Mouse (Mus musculus) frontal cortex, postnatal 14 days (tissue): ENCODE results near the gene Ctnna3.

ENCODE experiments used
- DNase-seq, 2 experiments: peaks; one replicate each; pipeline ENCODE4 v3.0.0; 2022; ENCODE audit warnings: low spot score in 2 of 2

The Ctnna3 gene

GRCm38 (mm10) chr10:63488346-63488745 lies 58.4 kb downstream of the Ctnna3 start:
- DNase-seq = no peak

DNA sequence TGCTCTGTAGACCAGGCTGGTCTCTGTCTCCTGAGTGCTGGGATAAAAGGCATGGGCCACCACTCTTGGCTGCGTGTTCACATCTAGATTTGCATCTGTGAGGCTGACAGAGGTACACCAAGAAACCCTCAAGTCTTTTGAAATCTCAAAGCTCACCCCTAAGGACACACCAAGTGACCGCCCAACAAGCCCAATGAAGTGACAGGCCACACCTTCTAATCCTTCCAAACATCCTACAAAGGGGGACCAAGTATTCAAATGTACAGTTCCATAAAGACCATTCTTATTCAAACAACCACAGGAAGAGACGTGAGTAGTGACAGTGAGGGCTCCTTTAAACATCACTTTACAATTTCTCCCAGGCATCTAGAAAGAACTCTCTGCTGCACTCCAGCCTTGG lies 94.1 kb downstream of the Ctnna3 start:
- DNase-seq = no peak

DNA sequence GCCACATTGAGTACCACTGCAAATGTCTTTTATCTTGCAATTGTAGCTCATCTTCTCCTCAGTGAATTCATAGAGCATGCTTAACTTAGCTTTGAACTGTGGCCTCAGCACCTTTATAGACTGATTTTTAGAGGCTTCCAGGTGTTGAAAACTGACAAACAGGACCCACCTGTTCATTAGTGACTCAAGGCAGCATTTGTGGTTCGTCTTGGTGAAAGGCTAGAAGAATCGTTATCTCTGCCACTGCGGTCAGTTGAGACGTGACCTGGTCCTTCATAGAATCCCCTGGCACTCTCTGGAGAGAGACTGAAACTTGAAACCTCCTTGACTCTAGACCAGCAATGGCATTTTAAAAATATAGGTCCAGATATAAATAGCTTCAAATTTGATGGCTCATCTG lies 96.1 kb downstream of the Ctnna3 start:
- DNase-seq = no peak

DNA sequence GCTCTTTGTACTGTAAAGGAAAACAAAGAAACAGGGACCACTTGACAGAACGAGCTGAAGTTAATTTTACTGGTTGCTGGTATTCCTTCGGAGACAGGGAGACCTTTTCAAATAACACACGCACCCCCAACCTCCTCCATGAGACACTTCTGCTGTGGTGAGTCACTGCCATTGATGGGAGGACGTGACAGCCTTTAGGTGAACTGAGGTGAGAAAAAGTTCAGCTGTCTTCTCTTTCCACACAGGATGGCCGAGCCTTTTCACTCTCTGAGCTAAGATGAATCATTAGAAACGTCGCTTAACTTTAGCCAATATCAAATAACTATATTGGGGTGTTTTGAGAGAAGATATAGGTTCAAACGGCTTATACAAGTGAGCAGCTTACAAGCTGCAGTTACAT lies 102.5 kb downstream of the Ctnna3 start:
- no peak for DNase-seq

DNA sequence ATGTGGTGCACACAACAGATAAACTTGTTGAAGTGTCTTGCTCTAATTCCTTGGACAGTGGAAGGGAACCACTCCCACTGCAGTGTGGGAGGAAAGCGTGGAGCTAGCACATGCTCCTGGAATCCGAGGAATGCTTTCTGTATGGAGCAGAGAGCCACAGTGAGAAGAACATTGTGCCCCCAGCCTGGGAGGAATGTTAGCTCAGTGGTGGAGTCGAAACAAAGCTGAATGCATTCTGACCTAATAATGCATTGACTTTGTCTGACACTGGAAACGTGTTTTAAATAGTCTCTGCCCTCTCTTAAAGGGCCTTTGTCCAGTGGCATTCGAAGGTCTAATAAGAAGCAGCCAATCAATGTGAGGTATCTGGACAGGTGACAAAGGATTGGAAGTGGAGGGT lies 111.9 kb downstream of the Ctnna3 start:
- no peak for DNase-seq

- DNase-seq = no peak
Measured at GRCm38 (mm10) chr10:63542493-63542892, 112.6 kb downstream of the Ctnna3 start.

DNA sequence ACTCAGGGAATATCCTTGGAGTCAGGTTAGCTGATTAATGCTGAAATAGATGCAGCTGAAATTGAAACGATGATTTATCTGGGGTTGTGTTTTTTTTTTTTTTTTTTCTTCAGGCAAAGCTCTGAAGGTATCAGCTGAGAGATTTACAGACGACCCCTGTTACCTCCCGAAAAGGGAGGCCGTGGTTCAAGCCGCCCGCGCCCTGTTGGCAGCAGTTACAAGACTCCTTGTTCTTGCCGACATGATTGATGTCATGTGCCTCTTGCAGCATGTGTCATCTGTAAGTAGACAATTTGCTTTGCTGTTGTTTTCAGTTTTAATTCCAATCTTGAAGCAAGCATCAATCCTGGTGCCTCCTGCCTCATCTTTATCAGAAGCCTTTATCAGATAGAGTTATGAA lies 136.8 kb downstream of the Ctnna3 start:
- DNase-seq = no peak

DNA sequence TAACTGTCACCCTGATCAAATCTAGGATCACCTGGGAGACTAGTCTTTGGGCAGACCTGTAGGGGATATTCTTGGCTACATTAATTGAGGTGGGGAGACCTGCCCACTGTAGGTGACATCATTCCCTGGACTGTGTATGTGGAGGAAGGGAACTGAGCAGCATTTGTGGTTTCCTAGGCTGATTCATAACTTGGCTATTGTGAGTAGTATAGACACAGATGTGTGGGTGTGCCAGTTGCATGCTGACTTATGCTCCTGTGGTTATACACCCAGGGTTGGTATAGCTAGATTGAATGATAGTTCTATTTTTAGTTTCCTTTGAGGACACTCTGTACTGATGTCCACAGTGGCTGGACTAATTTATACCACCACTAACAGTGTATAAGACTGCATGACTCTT lies 141.7 kb downstream of the Ctnna3 start:
- DNase-seq = no peak

DNA sequence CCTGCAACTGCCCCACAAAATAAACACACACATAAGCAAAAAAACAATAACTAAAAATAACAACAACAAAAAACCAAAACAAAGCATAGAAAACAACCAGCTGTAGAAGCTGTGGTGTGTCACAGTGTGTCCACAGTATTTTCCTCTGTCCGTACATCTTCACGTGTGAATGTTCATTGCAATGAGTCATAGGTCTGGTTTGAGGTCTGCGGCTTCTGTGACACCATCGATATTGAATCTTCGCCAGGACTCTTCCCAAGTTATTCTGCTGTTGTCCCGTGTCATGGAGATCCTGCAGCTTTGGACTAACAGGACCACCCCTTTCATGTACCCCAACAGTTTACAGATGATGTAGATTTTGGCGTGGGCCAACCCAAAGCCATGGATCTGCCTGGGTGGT lies 143.0 kb downstream of the Ctnna3 start:
- DNase-seq = no peak

DNA sequence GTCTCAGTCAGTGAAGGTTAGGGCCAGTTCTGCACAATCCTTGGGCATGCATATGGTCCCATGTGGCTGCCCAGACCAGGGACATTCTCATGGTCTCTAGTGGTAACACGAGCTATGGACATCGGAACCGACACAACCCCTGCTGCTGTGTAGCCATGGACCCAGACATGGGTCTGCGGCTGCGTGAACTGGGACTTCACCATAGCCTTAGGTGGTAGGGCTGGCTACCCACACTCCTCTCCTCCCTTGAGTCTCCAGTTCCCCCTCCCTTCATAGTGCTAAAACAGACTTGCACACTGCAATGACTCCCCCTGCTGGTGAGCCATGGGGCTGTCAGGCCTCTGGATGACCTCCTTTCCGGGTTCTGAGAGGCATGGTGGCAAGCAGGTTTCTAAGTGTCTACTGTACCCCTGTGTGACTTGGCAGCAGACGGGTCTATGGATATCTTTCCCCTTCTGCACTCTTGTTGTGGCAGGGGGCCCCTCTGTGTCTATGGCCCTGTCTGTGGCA lies 144.3 kb downstream of the Ctnna3 start:
- no peak for DNase-seq

GRCm38 (mm10) chr10:63582608-63583007 lies 152.7 kb downstream of the Ctnna3 start:
- peak; percentile 65 to 89 for DNase-seq

GRCm38 (mm10) chr10:63583798-63584374 lies 154.0 kb downstream of the Ctnna3 start:
- no peak for DNase-seq

DNA sequence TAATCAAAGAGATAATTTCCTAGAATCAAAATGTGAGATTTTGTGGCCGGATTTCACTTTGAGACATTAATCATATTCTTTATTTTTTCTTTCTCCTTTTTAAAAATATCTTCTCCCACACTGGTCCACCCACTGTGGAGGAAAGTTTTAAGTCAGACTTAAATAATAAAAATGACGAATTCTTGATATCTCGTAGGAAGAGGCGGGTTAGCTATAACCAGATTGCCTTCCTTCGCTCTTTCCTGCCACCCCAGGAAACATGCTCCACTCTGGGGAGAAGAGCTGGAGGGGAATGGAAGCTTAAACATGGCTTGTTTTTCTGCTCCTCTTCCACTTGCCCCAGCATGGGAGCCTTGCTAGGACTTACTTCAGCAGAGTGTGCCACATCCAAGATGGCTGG lies 169.5 kb downstream of the Ctnna3 start:
- no peak for DNase-seq

- DNase-seq = no peak
Measured at GRCm38 (mm10) chr10:63601206-63601605, 171.3 kb downstream of the Ctnna3 start.

DNA sequence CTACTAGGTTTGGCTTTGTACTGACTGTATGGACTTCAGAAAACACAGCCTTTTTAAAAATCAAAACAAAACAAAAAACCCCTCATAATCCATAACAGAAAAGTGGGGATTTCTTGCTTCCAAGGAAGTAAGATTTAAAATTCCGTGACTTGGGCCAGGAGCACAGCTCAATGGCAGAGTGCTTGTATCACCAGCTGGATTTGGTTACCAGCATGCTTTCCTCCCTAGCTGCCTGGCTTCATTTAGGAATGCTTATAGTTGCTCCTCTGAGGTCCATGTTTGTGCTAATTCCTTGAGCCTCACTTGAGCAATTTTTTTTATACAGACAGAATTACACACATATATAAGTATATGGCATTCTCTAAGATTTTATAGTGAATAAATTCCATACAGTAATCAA lies 198.6 kb downstream of the Ctnna3 start:
- no peak for DNase-seq

DNA sequence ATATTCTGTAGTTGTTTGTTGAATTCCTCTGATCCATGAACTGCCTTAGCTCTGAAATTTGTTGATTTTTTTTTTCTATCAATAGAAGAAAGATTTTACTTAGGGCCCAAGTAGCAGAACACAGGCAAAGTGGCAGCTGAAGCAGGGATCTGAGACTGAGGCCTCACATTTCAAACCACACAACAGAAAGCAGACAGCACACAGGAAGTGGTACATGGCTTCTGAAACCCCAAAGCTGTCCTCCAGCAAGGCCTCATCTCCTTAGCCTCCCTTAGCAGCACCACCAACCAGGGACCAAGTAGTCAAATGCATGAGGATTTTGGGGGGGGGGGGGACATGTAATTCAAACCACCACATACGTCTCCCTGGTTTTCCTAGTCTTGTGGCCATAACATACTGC lies 204.0 kb downstream of the Ctnna3 start:
- no peak for DNase-seq

DNA sequence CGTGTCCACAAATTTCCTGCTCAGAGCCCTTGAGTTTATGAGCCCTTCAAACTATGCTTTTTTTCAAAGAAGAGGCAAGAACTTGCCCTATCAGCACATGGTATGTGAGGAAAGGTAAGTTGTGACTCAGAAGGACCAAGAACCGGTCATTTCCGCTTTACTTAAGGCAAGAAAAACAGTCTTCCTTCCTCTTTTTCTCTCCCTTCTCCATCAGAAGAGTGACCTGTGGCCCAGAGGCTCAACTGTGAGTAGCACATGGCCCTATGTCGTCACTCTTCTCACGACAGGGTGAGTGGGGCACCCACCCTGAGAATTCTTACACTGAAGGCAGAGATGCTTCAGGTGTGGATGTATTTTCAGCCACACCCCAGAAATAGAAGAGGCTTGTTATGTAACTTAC lies 208.1 kb downstream of the Ctnna3 start:
- no peak for DNase-seq

- DNase-seq = no peak
Measured at GRCm38 (mm10) chr10:63647300-63647699, 217.4 kb downstream of the Ctnna3 start.

- no peak for DNase-seq
Measured at GRCm38 (mm10) chr10:63650307-63650706, 220.4 kb downstream of the Ctnna3 start.

GRCm38 (mm10) chr10:63652887-63653286 lies 223.0 kb downstream of the Ctnna3 start:
- DNase-seq = no peak

DNA sequence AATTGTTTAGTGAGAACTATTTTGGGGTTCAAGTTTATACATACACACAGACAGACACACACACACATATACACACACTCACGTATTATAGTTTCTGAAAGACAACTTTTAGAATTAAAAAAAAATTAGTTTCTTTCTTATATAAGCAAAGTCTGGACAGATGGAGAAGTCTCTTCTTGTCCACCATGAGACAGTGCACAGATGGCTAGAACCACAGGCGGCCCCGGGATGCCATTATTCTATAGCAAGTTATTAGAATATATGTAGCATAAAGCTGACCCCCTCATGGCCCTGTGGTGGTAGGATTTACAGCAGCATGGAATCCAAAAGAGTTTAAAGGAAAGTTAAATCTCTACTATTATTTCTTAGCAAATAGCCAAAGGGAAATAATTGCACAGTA lies 223.7 kb downstream of the Ctnna3 start:
- DNase-seq = no peak

- no peak for DNase-seq
Measured at GRCm38 (mm10) chr10:63654560-63654959, 224.7 kb downstream of the Ctnna3 start.

- DNase-seq = no peak
Measured at GRCm38 (mm10) chr10:63676343-63676742, 246.4 kb downstream of the Ctnna3 start.

- DNase-seq = no peak
Measured at GRCm38 (mm10) chr10:63689233-63689632, 259.3 kb downstream of the Ctnna3 start.
